Mouse (Mus musculus) thymus, postnatal 25 days (tissue): Measurements from ENCODE around the gene Tenm2.

Experiments used
- DNase-seq: peaks from one replicate; pipeline ENCODE4 v3.0.0; 2022

Tenm2 gene

GRCm38 (mm10) chr11:36256747-36257146 lies 979.0 kb downstream of the Tenm2 start:
- DNase-seq: no peak

GRCm38 (mm10) chr11:36254019-36254418 lies 981.7 kb downstream of the Tenm2 start:
- no peak for DNase-seq

- DNase-seq: no peak
Measured at GRCm38 (mm10) chr11:36250111-36250510, 985.7 kb downstream of the Tenm2 start.

- DNase-seq: no peak
Measured at GRCm38 (mm10) chr11:36246152-36246551, 989.6 kb downstream of the Tenm2 start.

GRCm38 (mm10) chr11:36244491-36244882 lies 991.3 kb downstream of the Tenm2 start:
- no peak for DNase-seq

- DNase-seq: no peak
Measured at GRCm38 (mm10) chr11:36243747-36244490, 991.8 kb downstream of the Tenm2 start.

- DNase-seq: no peak
Measured at GRCm38 (mm10) chr11:36238890-36239289, 996.9 kb downstream of the Tenm2 start.

GRCm38 (mm10) chr11:36228654-36229053 lies 1007.1 kb downstream of the Tenm2 start:
- DNase-seq: no peak

- no peak for DNase-seq
Measured at GRCm38 (mm10) chr11:36228196-36228595, 1007.6 kb downstream of the Tenm2 start.

GRCm38 (mm10) chr11:36226061-36226460 lies 1009.7 kb downstream of the Tenm2 start:
- no peak for DNase-seq

- DNase-seq: no peak
Measured at GRCm38 (mm10) chr11:36223716-36224439, 1011.9 kb downstream of the Tenm2 start.

- DNase-seq: no peak
Measured at GRCm38 (mm10) chr11:36222071-36222470, 1013.7 kb downstream of the Tenm2 start.

- no peak for DNase-seq
Measured at GRCm38 (mm10) chr11:36221271-36221975, 1014.3 kb downstream of the Tenm2 start.

- DNase-seq: no peak
Measured at GRCm38 (mm10) chr11:36220651-36221050, 1015.1 kb downstream of the Tenm2 start.

GRCm38 (mm10) chr11:36219586-36219985 lies 1016.2 kb downstream of the Tenm2 start:
- no peak for DNase-seq

- DNase-seq: no peak
Measured at GRCm38 (mm10) chr11:36214589-36214988, 1021.2 kb downstream of the Tenm2 start.

GRCm38 (mm10) chr11:36204381-36204780 lies 1031.4 kb downstream of the Tenm2 start:
- no peak for DNase-seq

- DNase-seq: no peak
Measured at GRCm38 (mm10) chr11:36203896-36204295, 1031.9 kb downstream of the Tenm2 start.

GRCm38 (mm10) chr11:36194348-36194747 lies 1041.4 kb downstream of the Tenm2 start:
- DNase-seq: no peak

GRCm38 (mm10) chr11:36176106-36176505 lies 1059.7 kb downstream of the Tenm2 start:
- DNase-seq: no peak

- no peak for DNase-seq
Measured at GRCm38 (mm10) chr11:36173076-36173690, 1062.6 kb downstream of the Tenm2 start.

- no peak for DNase-seq
Measured at GRCm38 (mm10) chr11:36172520-36172919, 1063.2 kb downstream of the Tenm2 start.

GRCm38 (mm10) chr11:36171991-36172390 lies 1063.8 kb downstream of the Tenm2 start:
- no peak for DNase-seq
